In genomic region chr8:112308354-112308753, GRCm38 (mm10) we compare ENCODE assay signal across 28 mouse cellular contexts.
DNase-seq lines count a peak whose midpoint lies in the region; ATAC-seq and TF ChIP-seq lines count a peak whose summit lies in the region.
"Had no signal": no experiment of that assay in that cellular context is flagged by ENCODE, and none has a peak within 500 bp of the region (broad histone marks: within the 10 kb centered on the region; RNA-seq: fewer than 3 reads in every experiment).

No protein-coding gene starts in this region.

- no peak overlapping the region for H3K4me2 ChIP-seq in forebrain, embryonic 14.5 days (ENCODE audit: low read length)
- no peak overlapping the region for H3K4me2 ChIP-seq in forebrain, embryonic 12.5 days
- H3K4me2 ChIP-seq in hindbrain, embryonic 15.5 days: no peak overlapping the region
- H3K4me2 ChIP-seq in hindbrain, embryonic 12.5 days (replicated peaks): no peak overlapping the region
- no peak overlapping the region for H3K4me2 ChIP-seq in forebrain, postnatal 0 days (ENCODE audit: low read depth)
- H3K4me2 ChIP-seq: embryonic facial prominence, embryonic 13.5 days; heart, embryonic 13.5 days; hindbrain, embryonic 13.5 days had no signal

- no peaks in the 10 kb centered on the region for H3K36me3 ChIP-seq in forebrain, embryonic 14.5 days (ENCODE audit: control insufficient read depth, insufficient read depth, low read length)
- H3K36me3 ChIP-seq in forebrain, embryonic 12.5 days (replicated peaks): no peaks in the 10 kb centered on the region
- H3K36me3 ChIP-seq in hindbrain, embryonic 15.5 days: no peaks in the 10 kb centered on the region
- H3K36me3 ChIP-seq in hindbrain, embryonic 12.5 days: no peaks in the 10 kb centered on the region
- H3K36me3 ChIP-seq in forebrain, postnatal 0 days (ENCODE audit: insufficient read depth): no peaks in the 10 kb centered on the region
- H3K36me3 ChIP-seq: embryonic facial prominence, embryonic 10.5 days; embryonic facial prominence, embryonic 13.5 days; G1E; heart, embryonic 10.5 days; heart, embryonic 13.5 days; hindbrain, embryonic 13.5 days had no signal

- no peak overlapping the region for H3K9ac ChIP-seq in forebrain, embryonic 14.5 days (ENCODE audit: low read length)
- no peak overlapping the region for H3K9ac ChIP-seq in forebrain, embryonic 12.5 days
- H3K9ac ChIP-seq in hindbrain, embryonic 15.5 days: no peak overlapping the region
- no peak overlapping the region for H3K9ac ChIP-seq in hindbrain, embryonic 12.5 days
- H3K9ac ChIP-seq in forebrain, postnatal 0 days: no peak overlapping the region
- H3K9ac ChIP-seq: embryonic facial prominence, embryonic 13.5 days; heart, embryonic 13.5 days; hindbrain, embryonic 13.5 days had no signal

- no peak overlapping the region for H3K27ac ChIP-seq in forebrain, embryonic 14.5 days (ENCODE audit: low read depth, low read length)
- no peak overlapping the region for H3K27ac ChIP-seq in forebrain, embryonic 12.5 days
- H3K27ac ChIP-seq in hindbrain, embryonic 15.5 days (replicated peaks): no peak overlapping the region
- H3K27ac ChIP-seq in hindbrain, embryonic 12.5 days: no peak overlapping the region
- H3K27ac ChIP-seq in forebrain, postnatal 0 days (ENCODE audit: low read depth, low read length): no peak overlapping the region
- H3K27ac ChIP-seq: embryonic facial prominence, embryonic 10.5 days; embryonic facial prominence, embryonic 13.5 days; heart, adult 2 months; heart, embryonic 10.5 days; heart, embryonic 13.5 days; hindbrain, embryonic 13.5 days; hindbrain, postnatal 0 days had no signal

- H3K4me1 ChIP-seq in forebrain, embryonic 14.5 days (ENCODE audit: control insufficient read depth, insufficient read depth, low read length): no peaks in the 10 kb centered on the region
- H3K4me1 ChIP-seq in forebrain, embryonic 12.5 days: no peaks in the 10 kb centered on the region
- no peaks in the 10 kb centered on the region for H3K4me1 ChIP-seq in hindbrain, embryonic 15.5 days (replicated peaks)
- H3K4me1 ChIP-seq in hindbrain, embryonic 12.5 days: no peaks in the 10 kb centered on the region
- H3K4me1 ChIP-seq in forebrain, postnatal 0 days (ENCODE audit: insufficient read depth): no peaks in the 10 kb centered on the region
- H3K4me1 ChIP-seq: embryonic facial prominence, embryonic 10.5 days; embryonic facial prominence, embryonic 13.5 days; heart, embryonic 10.5 days; heart, embryonic 13.5 days; hindbrain, embryonic 13.5 days had no signal

- TF ChIP-seq CTCF in brain, embryonic 14.5 days (IDR thresholded peaks at IDR 0.05; ENCODE audit: borderline replicate concordance, extremely low read depth, insufficient read depth, insufficient read length): no peak
- no peak for TF ChIP-seq CTCF in forebrain, postnatal 0 days (IDR thresholded peaks at IDR 0.05; ENCODE audit: low read depth)

- no peaks in the 10 kb centered on the region for H3K9me3 ChIP-seq in forebrain, embryonic 14.5 days (replicated peaks; ENCODE audit: control insufficient read depth, low read length)
- no peaks in the 10 kb centered on the region for H3K9me3 ChIP-seq in forebrain, embryonic 12.5 days
- no peaks in the 10 kb centered on the region for H3K9me3 ChIP-seq in hindbrain, embryonic 15.5 days
- no peaks in the 10 kb centered on the region for H3K9me3 ChIP-seq in hindbrain, embryonic 12.5 days (replicated peaks)
- no peaks in the 10 kb centered on the region for H3K9me3 ChIP-seq in forebrain, postnatal 0 days (ENCODE audit: low read length)
- H3K9me3 ChIP-seq: embryonic facial prominence, embryonic 10.5 days; embryonic facial prominence, embryonic 13.5 days; heart, embryonic 10.5 days; heart, embryonic 13.5 days; hindbrain, embryonic 13.5 days had no signal

- no peak for TF ChIP-seq POLR2A in brain, embryonic 14.5 days (IDR thresholded peaks at IDR 0.05; ENCODE audit: borderline replicate concordance, extremely low read depth, insufficient read depth, insufficient read length, poor library complexity, severe bottlenecking)

- WGBS in forebrain, embryonic 14.5 days: 76% methylated on average over 6 of the region's 6 CpGs
- 80% methylated on average over 6 of the region's 6 CpGs for WGBS in forebrain, embryonic 12.5 days
- WGBS in hindbrain, embryonic 15.5 days: 74% methylated on average over 6 of the region's 6 CpGs
- 85% methylated on average over 6 of the region's 6 CpGs for WGBS in hindbrain, embryonic 12.5 days
- WGBS in forebrain, postnatal 0 days: 57% methylated on average over 6 of the region's 6 CpGs

- peak; percentile 72 for ATAC-seq in forebrain, embryonic 14.5 days
- no peak for ATAC-seq in forebrain, embryonic 12.5 days (ENCODE audit: low FRiP score)
- ATAC-seq in hindbrain, embryonic 15.5 days (ENCODE audit: low FRiP score, low read depth): peak; percentile 34; the same call in 1 of the 2 replicates
- no peak for ATAC-seq in hindbrain, embryonic 12.5 days (ENCODE audit: low FRiP score)
- ATAC-seq in forebrain, postnatal 0 days: peak; percentile 76
- ATAC-seq: hindbrain, postnatal 0 days; inflammation-experienced regulatory T-cells, adult 6 months; intestine, embryonic 16.5 days had no signal

- H3K4me3 ChIP-seq in forebrain, embryonic 14.5 days (ENCODE audit: low read depth, low read length): no peak overlapping the region
- no peak overlapping the region for H3K4me3 ChIP-seq in forebrain, embryonic 12.5 days (replicated peaks)
- no peak overlapping the region for H3K4me3 ChIP-seq in hindbrain, embryonic 15.5 days
- H3K4me3 ChIP-seq in hindbrain, embryonic 12.5 days: no peak overlapping the region
- H3K4me3 ChIP-seq in forebrain, postnatal 0 days (ENCODE audit: low read depth, low read length): no peak overlapping the region
- H3K4me3 ChIP-seq: embryonic facial prominence, embryonic 10.5 days; embryonic facial prominence, embryonic 13.5 days; erythroblast, embryonic 14.5 days; heart, adult 2 months; heart, embryonic 10.5 days; heart, embryonic 13.5 days; hindbrain, embryonic 13.5 days had no signal

- no peaks in the 10 kb centered on the region for H3K27me3 ChIP-seq in forebrain, embryonic 14.5 days (replicated peaks; ENCODE audit: control insufficient read depth, insufficient read depth, low read length)
- no peaks in the 10 kb centered on the region for H3K27me3 ChIP-seq in forebrain, embryonic 12.5 days
- H3K27me3 ChIP-seq in hindbrain, embryonic 15.5 days: no peaks in the 10 kb centered on the region
- H3K27me3 ChIP-seq in hindbrain, embryonic 12.5 days: no peaks in the 10 kb centered on the region
- H3K27me3 ChIP-seq in forebrain, postnatal 0 days (ENCODE audit: insufficient read depth, low read length): no peaks in the 10 kb centered on the region
- H3K27me3 ChIP-seq: CH12.LX; embryonic facial prominence, embryonic 13.5 days; heart, embryonic 13.5 days; hindbrain, embryonic 13.5 days had no signal

- peak; percentile 68 for DNase-seq in forebrain, embryonic 14.5 days (ENCODE audit: low spot score)
- DNase-seq in brain, embryonic 14.5 days (ENCODE audit: low read depth): peak; percentile 78
- DNase-seq in forebrain, postnatal 0 days: peak; percentile 46
- no peak for DNase-seq in Muller cell, postnatal 12 days (ENCODE audit: inconsistent ontology term)
- DNase-seq: adrenal gland, adult 2 months; adrenal gland, postnatal 14 days; B cell, adult 2 months; cerebellum, adult 11-12 months; cerebellum, adult 8-10 months; cerebellum, postnatal 36 days; embryo, embryonic 11 days; gastrocnemius, postnatal 25 days; heart, adult 2 months; kidney, adult 18-20 months had no signal

Comparison
In these comparisons a context has a peak if more than half of its experiments do, and no peak if none do; other contexts are left out.
1. ATAC-seq: peak in forebrain, embryonic 14.5 days (single experiment), hindbrain, embryonic 15.5 days (single experiment) and forebrain, postnatal 0 days (single experiment); none in forebrain, embryonic 12.5 days (single experiment) and hindbrain, embryonic 12.5 days (single experiment).